Mouse (Mus musculus) gonadal fat pad, adult 2 months (tissue): ENCODE results near the gene Trmt44. TPM values are rescaled to one million over a fixed set of nuclear protein-coding genes. Genes with fewer than 3 reads are reported as not detected.
A peak's percentile ranks its signal among the peaks of the same experiment; 100 is the strongest.
"Not testable (repeated sequence)": the region's sequence is repeated elsewhere in the genome, so short reads cannot be mapped to it uniquely, and the experiment has no call there.

ENCODE experiments used
- DNase-seq: peaks from one replicate; pipeline ENCODE4 v3.0.0-alpha.2; 2012; ENCODE audit warnings: low read depth
- polyA plus RNA-seq: library from polyadenylated mRNA; depleted of rRNA; stranded (reverse); fragments of >200 nt; gene quantifications from 2 replicates; pipeline ENCODE4 v1.2.3, GENCODE M21; 2012

Trmt44 gene
- polyA plus RNA-seq, 1 experiment = 7.0 TPM

GRCm38 (mm10) chr5:35591497-35591896, 16.6 kb upstream of the Trmt44 start:
- no peak for DNase-seq

GRCm38 (mm10) chr5:35584259-35584658, 9.4 kb upstream of the Trmt44 start:
- DNase-seq = not testable (repeated sequence)

GRCm38 (mm10) chr5:35583221-35583783, 8.4 kb upstream of the Trmt44 start:
- no peak for DNase-seq

- no peak for DNase-seq
Measured at GRCm38 (mm10) chr5:35582445-35583220, 7.8 kb upstream of the Trmt44 start, which contains the start of gene Acox3. Acox3 (plus strand) TSS chr5:35583040.

GRCm38 (mm10) chr5:35580156-35580922, 5.5 kb upstream of the Trmt44 start:
- peak; percentile 71 for DNase-seq

GRCm38 (mm10) chr5:35579247-35579893, 4.5 kb upstream of the Trmt44 start:
- peak; percentile 71 for DNase-seq

GRCm38 (mm10) chr5:35578411-35578810, 3.5 kb upstream of the Trmt44 start:
- no peak for DNase-seq

GRCm38 (mm10) chr5:35576409-35577020, 1.6 kb upstream of the Trmt44 start:
- no peak for DNase-seq

- no peak for DNase-seq
Measured at GRCm38 (mm10) chr5:35571546-35571945, 3.3 kb downstream of the Trmt44 start.

- no peak for DNase-seq
Measured at GRCm38 (mm10) chr5:35566632-35567031, 8.2 kb downstream of the Trmt44 start.

GRCm38 (mm10) chr5:35565217-35565616, 9.7 kb downstream of the Trmt44 start:
- DNase-seq = no peak

- DNase-seq = no peak
Measured at GRCm38 (mm10) chr5:35563449-35563848, 11.4 kb downstream of the Trmt44 start.

GRCm38 (mm10) chr5:35562616-35563015, 12.3 kb downstream of the Trmt44 start:
- DNase-seq = no peak

- no peak for DNase-seq
Measured at GRCm38 (mm10) chr5:35559447-35559846, 15.4 kb downstream of the Trmt44 start.

GRCm38 (mm10) chr5:35557946-35558621, 16.8 kb downstream of the Trmt44 start:
- no peak for DNase-seq

GRCm38 (mm10) chr5:35556393-35556792, 18.5 kb downstream of the Trmt44 start:
- no peak for DNase-seq

- no peak for DNase-seq
Measured at GRCm38 (mm10) chr5:35552838-35553539, 21.9 kb downstream of the Trmt44 start.

GRCm38 (mm10) chr5:35551855-35552837, 22.7 kb downstream of the Trmt44 start:
- DNase-seq = no peak

GRCm38 (mm10) chr5:35546127-35546526, 28.7 kb downstream of the Trmt44 start:
- DNase-seq = no peak
